Mouse (Mus musculus): Measurements from ENCODE around the gene Slc38a6.
A peak's percentile ranks its signal among the peaks of the same experiment; 100 is the strongest.

The Slc38a6 gene

DNA sequence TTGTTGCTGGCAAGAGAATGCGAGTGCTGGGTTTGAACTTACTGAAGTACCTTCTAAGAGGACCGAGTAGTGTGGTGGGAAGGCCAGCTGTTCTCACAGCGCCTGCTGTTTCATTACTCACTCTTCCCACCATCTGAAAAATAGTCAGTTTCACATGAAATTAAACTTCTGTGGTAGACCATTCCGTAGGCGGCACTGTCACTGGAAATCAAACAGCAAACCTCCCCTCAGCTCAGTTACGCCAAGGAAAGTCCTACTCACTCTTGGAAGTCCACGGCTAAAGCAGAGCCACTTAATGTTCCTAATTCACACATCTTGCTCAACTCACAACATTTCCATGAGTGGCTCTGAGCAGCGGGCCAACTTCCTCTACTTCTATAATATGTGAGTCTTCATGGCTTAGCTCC lies 37.6 kb downstream of the Slc38a6 start:
- no peak for DNase-seq (ENCODE audit: low spot score in 2 of 2)

DNA sequence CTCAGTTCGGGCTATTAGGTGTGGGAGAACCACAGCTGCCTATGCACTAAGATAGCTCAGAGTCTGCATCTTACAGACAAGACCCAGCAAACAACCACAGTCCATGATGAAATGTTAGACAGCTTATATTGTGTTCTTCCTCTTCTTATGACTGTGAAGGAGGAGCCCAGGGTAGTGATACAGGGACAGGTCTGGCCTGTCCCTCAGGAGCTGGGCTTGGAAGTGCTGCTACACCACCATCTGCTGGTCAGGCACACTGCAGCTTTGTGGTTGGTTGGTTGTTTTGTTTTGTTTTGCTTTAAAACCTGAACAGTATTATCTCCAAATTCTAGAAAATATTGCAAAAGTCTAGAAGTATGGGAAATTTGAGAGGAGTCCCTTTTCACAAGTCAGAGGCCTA lies 38.2 kb downstream of the Slc38a6 start:
- DNase-seq (ENCODE audit: low spot score in 2 of 2), result no peak

DNA sequence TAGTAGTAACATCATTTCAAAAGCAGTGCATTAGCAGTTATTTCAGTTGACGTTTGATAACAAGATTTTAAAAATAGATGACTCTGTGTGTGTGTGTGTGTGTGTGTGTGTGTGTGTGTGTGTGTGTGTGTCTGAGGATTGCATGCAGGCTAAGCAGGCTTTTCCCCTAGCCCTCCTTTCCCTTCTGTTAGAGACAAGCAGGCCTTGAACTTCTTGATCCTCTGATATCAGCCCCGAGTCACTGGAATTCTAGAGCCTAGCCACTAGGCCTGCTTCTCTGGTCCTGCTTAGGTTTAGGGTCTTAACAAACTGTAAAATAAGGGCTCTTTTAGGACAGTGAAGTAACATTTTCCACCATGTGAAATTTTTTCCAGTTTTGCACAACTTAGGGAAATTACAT lies 38.6 kb downstream of the Slc38a6 start:
- DNase-seq (ENCODE audit: low spot score in 2 of 2), result no peak

DNA sequence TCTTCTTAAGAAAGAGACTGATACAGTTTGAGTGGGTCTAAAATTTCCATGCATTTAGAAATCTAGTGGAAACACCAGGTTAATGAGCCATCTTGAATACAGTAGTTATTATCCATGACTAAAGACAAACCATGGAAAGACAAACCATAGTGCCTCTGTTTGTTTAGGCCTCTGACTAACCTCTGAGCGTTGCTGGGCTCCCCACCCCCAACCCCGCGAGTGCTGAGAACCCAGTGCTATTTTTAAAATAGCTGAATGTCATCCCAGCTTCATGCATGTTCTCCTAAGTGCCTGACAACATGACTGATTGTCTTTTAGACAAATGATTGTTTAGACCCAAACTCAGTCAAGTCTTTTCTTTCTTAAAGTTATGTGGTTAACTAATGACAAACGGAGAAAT lies 39.0 kb downstream of the Slc38a6 start:
- no peak for DNase-seq (ENCODE audit: low spot score in 2 of 2)

DNA sequence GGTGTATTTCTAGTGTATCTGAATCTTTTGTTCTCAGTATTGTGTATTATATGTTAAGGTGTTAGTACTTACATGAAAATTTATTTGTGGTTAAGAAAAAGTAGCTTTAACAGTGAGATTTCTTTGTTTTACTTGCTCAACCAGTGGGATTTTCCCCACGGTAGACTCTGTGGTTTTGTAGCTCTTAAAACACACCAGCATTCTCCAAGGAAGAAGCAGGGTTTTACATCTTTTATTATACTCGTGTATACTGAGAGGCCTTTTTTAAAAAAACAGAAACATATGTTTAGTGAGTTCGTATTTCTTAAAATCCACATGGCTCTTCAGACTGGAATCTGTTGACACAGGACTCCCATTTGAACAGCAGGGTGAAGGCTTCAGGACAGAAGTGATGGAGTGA lies 40.8 kb downstream of the Slc38a6 start:
- DNase-seq (ENCODE audit: low spot score in 2 of 2), result no peak

DNA sequence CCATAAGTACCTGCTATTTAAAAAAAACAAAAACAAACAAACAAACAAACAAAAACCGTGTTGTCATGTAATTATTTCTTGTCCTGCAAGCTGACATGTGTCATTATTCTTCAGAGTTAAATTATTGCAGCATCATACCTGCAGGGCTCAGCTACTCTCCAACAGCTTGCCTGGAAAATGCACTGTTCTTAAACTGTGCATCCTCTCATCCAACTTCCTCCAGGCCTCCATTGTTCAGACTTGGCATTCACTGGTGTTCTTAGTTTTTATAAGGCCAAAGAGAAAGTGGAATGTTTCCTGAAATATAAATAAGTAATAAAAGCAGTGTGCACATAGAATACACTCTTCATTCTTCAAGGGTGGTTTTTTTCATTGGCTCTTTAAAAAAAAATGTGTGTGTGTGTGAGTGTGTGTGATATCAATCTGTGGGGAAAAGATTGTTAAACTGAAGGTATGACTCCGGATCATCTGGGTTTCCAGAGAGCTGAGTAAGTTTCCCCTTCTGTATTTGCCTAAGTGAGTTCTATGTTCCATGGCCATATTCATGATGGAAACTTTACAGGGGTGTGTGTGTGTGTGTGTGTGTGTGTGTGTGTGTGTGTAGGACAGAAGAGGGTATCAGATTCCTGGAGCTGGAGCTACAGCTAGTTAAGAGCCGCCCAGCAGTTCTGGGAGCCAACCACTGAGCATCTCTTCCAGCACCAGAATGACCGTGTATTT lies 42.0 kb downstream of the Slc38a6 start:
- DNase-seq (ENCODE audit: low spot score in 2 of 2), result no peak

DNA sequence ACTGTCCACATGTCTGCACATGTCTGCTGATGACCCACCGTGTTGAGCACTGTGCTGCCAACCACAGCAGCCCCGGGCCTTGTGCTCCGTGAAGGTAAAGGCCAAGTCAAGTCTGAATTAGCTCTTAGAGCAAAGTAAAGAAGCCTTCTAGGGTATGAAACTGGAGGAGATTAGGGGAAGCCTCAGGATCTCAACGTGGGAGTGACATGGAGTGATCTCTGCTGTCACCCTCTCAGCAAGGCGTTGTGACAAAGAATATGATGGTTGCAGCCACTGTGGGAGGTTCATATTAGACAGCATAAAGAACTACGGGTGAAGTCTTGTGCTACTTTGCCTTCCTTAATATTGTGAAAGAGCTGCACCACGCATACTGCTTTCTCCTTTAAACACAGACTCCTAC lies 43.7 kb downstream of the Slc38a6 start:
- no peak for DNase-seq (ENCODE audit: low spot score in 2 of 2)

DNA sequence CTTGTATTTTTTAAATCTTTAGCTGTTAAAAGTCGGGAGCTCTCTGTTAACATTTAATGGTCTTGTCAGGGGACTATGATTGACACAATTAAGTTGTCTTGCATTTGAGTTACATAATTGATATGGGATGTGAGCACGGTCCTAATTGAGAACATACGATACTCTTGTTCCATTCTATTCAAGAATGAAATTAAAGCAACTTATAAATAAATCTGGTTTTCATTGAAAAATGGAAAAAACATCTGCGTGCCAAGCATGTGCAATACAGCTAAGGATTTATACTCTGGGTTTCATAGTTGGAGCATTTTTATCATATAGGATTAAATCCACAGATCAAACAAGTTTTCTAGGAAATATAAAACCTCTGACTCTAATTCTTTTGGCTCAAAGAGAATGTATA lies 46.1 kb downstream of the Slc38a6 start:
- DNase-seq (ENCODE audit: low spot score in 2 of 2), result no peak

DNA sequence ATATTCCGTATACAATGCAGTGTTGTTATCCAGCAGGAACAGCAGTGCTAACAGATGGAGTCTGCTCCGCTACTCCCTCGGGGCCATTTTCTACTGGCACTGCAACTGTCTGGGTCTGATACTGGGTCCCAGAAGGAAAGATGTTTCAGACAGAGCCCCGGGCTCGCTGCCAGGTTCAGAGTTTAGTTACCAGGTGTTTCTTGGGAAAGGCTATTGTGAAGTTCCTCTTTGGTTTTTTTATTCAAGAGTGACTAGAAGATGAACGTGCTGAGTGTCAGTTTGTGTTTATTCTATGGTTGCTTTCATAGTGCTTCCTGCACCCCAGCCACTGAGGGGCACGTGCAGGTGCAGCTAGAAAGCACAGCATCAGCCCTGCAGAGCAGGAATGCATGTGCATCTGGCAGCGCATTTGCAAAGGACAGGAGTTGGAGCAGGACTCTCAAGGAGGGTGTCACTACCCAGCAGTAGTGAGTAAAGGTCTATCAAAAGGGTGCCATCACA lies 47.5 kb downstream of the Slc38a6 start:
- peak; percentile 62 to 72 for DNase-seq (ENCODE audit: low spot score in 2 of 2)

DNA sequence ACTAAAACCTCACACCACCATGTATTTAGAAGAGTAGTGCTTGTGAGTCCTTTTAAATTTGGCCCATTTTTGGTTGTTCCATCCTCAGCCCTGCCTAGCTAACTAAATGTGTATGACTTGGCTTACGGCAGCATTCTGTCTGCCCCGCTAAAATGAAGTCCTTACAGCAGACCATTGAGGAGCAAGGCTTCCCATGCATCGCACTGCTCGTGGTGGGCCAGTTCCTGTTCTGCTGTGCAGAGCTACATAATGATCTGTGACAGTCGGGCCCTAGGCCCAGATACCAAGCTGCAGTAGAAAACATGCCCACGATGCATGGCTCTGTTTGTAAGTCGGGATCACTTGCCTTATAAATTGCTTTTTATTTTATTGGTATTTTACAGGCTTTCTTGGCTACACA lies 50.5 kb downstream of the Slc38a6 start:
- DNase-seq (ENCODE audit: low spot score in 2 of 2), result no peak

DNA sequence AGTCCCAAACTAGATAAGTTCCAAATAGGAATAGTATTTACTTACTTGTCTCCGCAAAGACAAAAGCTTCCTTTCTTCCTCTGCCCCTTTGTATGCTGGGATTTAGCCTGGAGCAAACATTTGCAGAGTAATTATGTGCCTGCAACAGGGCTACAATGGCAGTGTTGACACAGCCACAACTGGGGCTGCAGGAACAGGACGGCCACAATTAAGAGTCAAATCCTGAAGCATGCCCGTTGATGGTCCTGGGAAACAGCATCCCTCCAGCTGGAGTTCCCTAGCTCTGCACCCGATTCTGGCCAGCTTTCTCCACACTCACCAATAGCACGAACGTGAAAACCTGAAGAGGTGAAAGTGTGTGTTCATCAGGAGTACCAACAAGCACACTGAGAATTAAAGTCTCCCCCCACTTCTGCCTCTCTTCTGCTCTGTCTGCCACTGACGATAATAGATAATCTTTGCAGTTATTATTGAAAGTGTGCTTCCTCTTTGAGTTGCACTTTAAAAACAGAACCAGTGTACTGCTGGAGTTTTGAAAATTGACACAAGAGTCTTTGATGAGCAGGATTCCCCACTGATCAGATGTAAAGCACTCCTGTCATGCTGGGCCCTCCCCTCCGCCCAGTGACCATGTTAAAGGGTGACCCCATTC lies 54.2 kb downstream of the Slc38a6 start:
- no peak for DNase-seq (ENCODE audit: low spot score in 2 of 2)

DNA sequence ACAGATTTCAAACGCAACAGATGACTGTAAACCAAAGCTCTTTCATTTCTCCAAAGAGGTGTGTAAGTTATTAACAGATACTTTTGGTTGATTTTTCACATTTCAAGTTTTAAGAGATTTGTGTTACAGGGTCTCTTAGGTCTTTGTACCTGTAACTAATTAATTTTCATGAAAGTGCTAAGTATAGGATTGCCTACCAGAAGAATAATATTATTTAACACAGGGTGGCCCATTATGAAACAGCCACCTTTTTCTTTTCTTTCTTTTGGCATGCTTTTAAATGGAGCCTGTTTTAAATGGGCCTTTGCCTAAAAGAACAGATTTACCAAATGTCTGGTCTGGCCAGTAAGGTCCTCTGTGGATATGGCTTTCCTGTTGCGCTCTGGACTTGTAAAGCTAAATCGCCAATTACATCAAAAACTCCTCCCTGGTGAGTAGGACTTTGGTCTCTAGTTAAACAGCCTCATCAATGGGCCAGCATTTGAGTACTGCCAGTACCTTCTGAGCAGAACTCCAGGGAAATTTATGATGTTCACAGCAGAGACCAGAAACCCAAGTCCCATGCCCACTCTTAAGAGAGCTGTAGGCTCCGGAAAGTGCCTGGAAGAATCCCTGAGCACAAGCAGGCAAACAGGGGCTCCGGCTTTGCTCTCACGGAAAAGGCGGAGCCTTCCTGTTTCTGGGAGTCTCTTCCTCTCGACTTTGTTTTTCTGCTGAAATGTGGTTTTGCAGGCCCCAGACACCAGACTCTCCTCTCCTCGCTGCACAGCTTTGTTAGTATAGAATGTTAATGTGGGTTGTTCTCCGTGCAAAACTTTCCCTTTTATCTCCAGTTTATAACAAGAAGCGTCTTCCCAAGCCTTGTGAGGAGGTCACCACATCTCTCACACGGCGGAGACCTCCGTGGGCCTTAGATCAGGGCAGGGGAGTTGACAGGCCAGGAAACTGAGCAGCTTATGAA lies 55.4 kb downstream of the Slc38a6 start:
- DNase-seq (ENCODE audit: low spot score in 2 of 2), result peak; percentile 11 to 34

DNA sequence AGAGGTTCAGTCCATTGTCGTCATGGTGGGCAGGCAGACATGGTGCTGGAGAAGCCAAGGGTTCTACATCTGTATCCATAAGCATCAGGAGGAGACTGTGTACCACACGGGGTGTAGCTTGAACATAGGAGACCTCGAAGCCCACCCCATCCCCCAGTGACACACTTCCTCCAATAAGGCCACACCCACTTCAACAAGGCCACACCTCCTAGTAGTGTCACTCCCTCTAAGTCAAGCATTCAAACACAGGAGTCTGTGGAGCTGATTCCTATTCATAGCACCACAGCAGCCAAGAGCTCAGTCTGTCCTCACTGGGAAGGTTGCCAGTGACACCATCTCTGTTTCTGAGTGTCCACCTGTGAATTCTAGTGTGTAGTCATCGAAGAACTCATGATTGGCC lies 57.7 kb downstream of the Slc38a6 start:
- DNase-seq (ENCODE audit: low spot score in 2 of 2), result no peak

DNA sequence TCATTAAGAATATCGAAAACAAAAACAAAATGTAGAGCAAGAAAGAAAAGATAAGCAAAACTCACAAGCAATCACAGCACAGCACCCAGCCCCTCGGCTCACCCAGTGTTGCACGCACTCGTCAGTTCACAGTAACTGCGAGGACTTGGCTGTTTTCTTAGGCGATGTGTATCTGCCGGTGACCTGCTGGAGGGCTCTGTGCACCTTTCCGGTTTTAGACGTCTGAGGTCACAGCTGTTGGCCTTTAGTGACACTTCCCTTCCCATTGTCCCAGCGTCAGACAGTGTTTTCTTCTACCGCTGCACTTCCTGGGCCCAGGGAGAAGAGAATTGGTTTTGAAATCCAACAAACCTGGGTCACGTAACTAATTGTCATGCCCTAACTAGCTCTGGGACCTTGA lies 58.6 kb downstream of the Slc38a6 start:
- DNase-seq (ENCODE audit: low spot score in 2 of 2), result no peak

DNA sequence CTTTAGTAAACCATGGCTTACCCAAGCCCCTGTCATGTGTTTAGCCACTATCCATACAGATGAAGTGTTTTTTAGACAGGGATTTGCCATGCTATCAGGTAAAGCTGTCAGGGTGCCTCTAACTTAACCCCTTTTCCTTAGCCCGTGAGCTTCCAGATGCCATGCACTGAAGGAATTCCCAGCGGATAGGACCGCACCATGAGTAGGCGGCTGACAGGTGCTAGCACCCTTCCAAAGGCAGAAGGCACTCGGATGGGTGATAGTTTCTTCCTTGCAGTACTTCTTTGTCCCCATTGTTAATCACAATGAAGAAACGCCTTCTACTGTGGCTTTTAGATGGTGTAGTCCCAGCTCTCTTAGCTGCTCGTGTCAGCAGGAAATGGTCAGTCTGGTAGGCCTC lies 60.6 kb downstream of the Slc38a6 start:
- DNase-seq (ENCODE audit: low spot score in 2 of 2), result no peak

DNA sequence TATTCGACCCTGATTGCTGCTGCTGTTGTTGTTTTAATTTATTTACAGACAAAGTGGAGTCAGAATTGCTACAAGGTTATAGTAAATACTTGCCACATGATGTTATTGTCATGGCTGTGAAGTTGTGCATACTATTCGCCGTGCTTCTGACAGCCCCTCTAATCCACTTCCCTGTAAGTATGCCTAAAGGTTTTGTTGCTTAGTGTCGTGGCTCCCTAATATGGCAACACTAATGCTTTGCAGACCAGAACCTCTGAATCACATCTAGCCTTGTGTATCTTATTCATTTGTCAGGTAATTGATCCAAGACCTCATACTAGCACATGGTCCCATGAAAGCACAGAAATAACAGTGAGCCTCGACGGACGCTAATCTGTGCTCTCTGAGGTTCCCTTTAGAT lies 63.9 kb downstream of the Slc38a6 start:
- no peak for DNase-seq (ENCODE audit: low spot score in 2 of 2)

DNA sequence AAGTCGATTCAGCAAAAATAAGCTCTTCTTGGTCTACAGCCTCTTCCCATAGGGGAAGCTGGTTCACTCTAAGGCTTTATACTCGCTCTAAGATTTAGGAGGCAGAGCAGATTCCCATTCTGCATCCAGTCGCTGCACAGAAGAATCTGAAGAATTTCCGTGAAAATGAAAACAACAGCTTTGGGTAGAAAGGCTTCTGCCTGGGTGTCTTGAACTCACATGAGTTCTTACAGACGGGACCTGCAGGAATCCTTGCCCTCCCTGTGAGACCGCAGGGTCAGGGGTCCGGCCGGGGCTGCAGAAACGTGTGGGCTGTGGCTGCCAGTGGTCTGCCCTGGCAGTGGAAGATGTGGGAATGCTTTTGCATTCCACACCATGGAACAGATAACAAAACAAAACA lies 64.4 kb downstream of the Slc38a6 start:
- DNase-seq (ENCODE audit: low spot score in 2 of 2), result no peak

DNA sequence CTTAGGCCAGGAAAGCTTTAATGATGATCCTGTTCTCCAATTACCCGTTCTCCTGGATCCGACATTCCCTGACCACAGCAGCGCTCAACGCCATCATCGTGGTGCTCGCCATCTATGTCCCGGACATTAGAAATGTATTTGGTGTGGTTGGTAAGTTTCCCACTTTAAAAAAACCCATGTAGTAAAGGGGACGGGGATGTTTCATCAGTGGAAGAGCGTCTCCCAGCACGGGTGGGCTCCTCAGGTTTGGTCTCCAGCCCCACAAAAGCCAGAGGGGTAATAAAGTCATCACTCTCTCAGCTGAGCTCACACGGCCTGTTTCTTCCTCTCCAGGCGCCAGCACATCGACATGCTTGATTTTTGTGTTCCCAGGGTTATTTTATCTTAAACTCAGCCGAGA lies 65.2 kb downstream of the Slc38a6 start:
- no peak for DNase-seq (ENCODE audit: low spot score in 2 of 2)

DNA sequence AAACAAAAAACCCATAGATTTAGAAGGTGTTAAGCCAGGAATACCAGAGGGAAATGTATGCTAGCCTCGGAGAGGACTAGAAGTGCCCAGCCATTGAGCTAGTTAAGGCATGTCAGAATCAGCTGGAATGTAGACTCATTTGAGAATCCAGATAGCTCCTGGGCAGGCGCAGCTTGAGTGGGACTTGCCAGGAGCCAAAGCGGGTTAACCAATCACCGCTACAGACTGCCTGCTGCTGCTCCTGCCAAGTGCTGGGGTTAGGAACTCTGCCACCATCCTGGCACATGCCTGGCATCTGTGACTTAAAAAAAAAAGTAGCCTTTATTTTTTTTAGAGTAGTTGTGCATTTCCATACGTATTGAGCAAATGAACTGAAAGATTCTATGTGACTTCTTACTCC lies 66.8 kb downstream of the Slc38a6 start:
- no peak for DNase-seq (ENCODE audit: low spot score in 2 of 2)

DNA sequence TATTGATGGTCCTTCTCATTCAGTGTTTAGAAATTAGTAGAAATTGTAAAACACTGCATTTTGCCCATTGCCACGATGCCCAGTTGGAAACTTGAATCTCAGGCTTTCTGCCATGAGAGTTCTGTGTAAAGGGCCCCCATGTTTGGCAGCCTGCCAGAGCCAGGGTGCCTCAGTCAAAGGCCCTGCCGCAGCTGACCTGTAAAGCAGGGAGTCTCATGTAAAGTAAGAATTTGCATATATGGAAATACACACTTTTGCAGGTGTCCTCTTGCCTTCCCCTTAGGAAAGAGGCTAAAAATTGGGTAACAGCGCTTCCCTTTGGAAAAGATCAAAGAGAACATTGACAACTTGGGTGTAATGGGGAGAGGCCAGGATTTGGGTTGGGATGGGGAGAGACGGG lies 67.9 kb downstream of the Slc38a6 start:
- DNase-seq (ENCODE audit: low spot score in 2 of 2), result no peak

DNA sequence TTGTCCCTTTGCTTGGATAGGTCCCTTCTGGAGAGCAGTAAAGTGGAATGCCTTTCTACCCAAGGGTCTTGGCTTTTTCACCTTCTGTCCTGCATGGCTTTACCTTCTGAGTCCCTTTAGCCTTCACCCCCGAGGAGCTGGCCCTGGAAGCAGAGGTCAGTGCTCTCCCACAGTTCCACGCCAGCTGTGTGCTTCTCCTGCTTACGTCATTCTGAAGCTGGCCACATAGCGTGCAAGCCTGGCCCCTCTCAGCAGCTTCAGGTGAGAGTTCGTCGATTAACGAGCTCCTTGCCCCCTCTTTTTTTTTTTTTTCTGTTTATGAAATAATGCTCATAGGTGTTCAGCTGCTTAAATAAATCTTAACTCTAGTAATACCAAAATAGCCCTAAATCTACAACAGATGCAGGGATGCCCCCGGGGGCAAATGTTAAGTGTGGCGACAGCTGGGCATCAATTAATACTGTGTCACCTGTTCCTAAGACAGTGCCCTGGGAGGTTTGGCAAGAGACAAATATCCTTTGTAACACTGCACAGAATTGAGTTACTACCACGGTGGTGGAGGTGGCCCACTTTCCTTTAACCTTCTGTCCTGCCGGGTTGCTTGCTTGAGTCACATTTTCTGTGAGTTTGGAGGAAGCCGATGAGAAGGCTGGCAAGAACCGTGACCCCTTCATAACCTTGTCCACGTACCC lies 68.7 kb downstream of the Slc38a6 start:
- no peak for DNase-seq (ENCODE audit: low spot score in 2 of 2)

DNA sequence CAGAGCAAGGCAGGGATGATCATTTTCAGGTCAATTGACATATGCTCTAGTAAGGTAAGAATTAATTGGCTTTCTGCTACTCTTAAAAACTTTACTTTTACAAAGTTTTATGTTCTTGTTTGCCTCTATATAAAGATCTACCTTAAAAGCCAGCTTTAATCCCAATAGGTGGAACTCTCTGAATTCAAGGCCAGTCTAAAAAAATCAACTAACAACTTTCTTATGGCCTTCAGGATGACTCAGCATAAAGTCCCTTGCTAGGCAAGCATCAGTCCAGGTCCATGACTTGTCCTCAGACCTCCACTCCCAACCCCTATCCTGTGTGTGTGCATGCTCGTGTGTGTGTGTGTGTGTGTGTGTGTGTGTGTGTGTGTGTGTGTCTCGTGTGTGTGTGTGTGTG lies 70.1 kb downstream of the Slc38a6 start:
- no peak for DNase-seq (ENCODE audit: low spot score in 2 of 2)
